In the genomic region with DNA sequence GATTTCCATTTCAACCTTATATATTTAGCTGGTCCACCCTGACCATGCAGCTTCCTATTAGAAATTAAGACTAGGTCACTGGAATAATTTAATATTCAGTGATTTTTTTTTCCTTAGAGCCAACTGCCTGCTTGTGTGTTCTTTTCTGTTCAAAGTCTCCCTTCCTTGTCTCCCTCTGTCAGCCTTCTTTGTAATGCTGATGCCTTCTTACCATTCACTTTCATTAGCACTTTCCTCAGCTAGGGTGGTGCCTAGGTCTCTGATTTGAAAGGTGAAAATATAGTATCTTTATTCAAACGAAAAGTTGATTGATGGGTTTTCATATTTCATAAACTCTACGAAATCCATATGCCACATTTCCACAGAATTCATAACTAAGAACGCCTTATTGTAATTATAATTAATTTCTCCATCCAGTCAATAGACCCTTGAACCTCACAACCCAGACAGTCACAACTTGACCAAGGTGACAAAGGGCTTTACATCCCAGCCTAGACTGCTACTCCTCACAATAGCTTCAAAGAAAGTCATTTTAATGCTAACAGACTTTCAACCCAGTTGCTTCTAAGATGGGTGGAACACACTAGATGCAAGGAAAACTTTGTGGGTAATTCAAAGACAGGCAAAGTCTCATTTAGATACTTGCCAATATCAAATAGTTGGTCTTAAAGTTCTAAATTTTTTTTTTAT, we compare ENCODE assay signal across 25 mouse cellular contexts.
"Had no signal": no experiment of that assay in that cellular context is flagged by ENCODE, and none has a peak within 500 bp of the region (broad histone marks: within the 10 kb centered on the region; RNA-seq: fewer than 3 reads in every experiment).

No protein-coding gene starts in this region.

- ATAC-seq: hindbrain, postnatal 0 days; intestine, embryonic 16.5 days; liver, embryonic 12.5 days had no signal

- H3K27ac ChIP-seq: heart, adult 2 months; heart, embryonic 13.5 days; heart, embryonic 15.5 days; hindbrain, embryonic 12.5 days; hindbrain, embryonic 14.5 days; hindbrain, postnatal 0 days; kidney, embryonic 15.5 days; kidney, postnatal 0 days; limb, embryonic 13.5 days; limb, embryonic 15.5 days; liver, embryonic 12.5 days; liver, embryonic 14.5 days had no signal

- H3K9ac ChIP-seq: heart, embryonic 13.5 days; heart, embryonic 15.5 days; hindbrain, embryonic 12.5 days; hindbrain, embryonic 14.5 days; kidney, embryonic 15.5 days; limb, embryonic 13.5 days; limb, embryonic 15.5 days; liver, embryonic 12.5 days; liver, embryonic 14.5 days had no signal

- H3K4me3 ChIP-seq: heart, adult 2 months; heart, embryonic 13.5 days; heart, embryonic 15.5 days; hindbrain, embryonic 12.5 days; kidney, embryonic 15.5 days; limb, embryonic 13.5 days; limb, embryonic 15.5 days; liver, embryonic 12.5 days had no signal

- DNase-seq: gastrocnemius, postnatal 14 days; gastrocnemius, postnatal 36 days; heart, adult 11 months; heart, adult 2 months; heart, postnatal 14 days; heart, postnatal 36 days; kidney, adult 11 months; kidney, adult 2 months; kidney, adult 9 months; kidney, postnatal 14 days; kidney, postnatal 36 days; layer of hippocampus, postnatal 36 days had no signal

- H3K27me3 ChIP-seq: heart, embryonic 13.5 days; heart, embryonic 15.5 days; hindbrain, embryonic 12.5 days; kidney, embryonic 15.5 days; limb, embryonic 13.5 days; limb, embryonic 15.5 days; liver, embryonic 12.5 days had no signal

- H3K4me2 ChIP-seq: heart, embryonic 11.5 days; heart, embryonic 13.5 days; heart, embryonic 15.5 days; hindbrain, embryonic 12.5 days; hindbrain, embryonic 14.5 days; kidney, embryonic 15.5 days; limb, embryonic 13.5 days; limb, embryonic 15.5 days; liver, embryonic 12.5 days had no signal

- H3K4me1 ChIP-seq: heart, embryonic 15.5 days; kidney, embryonic 15.5 days; limb, embryonic 15.5 days; liver, embryonic 12.5 days had no signal

- H3K9me3 ChIP-seq: heart, embryonic 13.5 days; heart, embryonic 15.5 days; hindbrain, embryonic 12.5 days; kidney, embryonic 15.5 days; limb, embryonic 13.5 days; limb, embryonic 15.5 days; liver, embryonic 12.5 days had no signal

- H3K36me3 ChIP-seq: heart, embryonic 13.5 days; heart, embryonic 15.5 days; hindbrain, embryonic 12.5 days; kidney, embryonic 15.5 days; limb, embryonic 15.5 days; liver, embryonic 12.5 days had no signal
